Mouse (Mus musculus) heart, postnatal 0 days (tissue): ENCODE measurements at regions not wholly inside any gene's neighbourhood (a gene's known extent, or its start where the extent isn't known, plus 50 kb on each side); places are given as distances from the start of the nearest gene placed in this dataset.

Source experiments
- ATAC-seq: fragments of 200-750 bp; cut with Nextera tagmentation; 2 replicates; pipeline ENCODE4 v1.8.0; 2017; ENCODE audit warnings: low read depth, moderate number of reproducible peaks, moderate library complexity; ENCODE audit not compliant: insufficient read depth
- DNase-seq: peaks from one replicate; pipeline ENCODE4 v3.0.0-alpha.2; 2016; ENCODE audit warnings: low spot score
- H3K27ac ChIP-seq: fragments of 300-500 bp; sonication (generic); 2 replicates; pipeline ENCODE4 v1.5.1; 2014; ENCODE audit warnings: low read depth, mild to moderate bottlenecking
- H3K27me3 ChIP-seq: fragments of 300-500 bp; sonication (generic); 2 replicates; pipeline ENCODE4 v1.6.1; 2014; ENCODE audit warnings: low read length, mixed read lengths; ENCODE audit not compliant: control insufficient read depth, insufficient read depth
- H3K36me3 ChIP-seq: fragments of 300-500 bp; sonication (generic); replicated peaks from 2 replicates; pipeline ENCODE4 v1.6.1; 2014; ENCODE audit warnings: low read length, mixed read lengths; ENCODE audit not compliant: control insufficient read depth, insufficient read depth
- H3K4me1 ChIP-seq: fragments of 300-500 bp; sonication (generic); 2 replicates; pipeline ENCODE4 v1.6.1; 2014; ENCODE audit warnings: antibody characterized with exemption; ENCODE audit not compliant: control insufficient read depth, insufficient read depth
- H3K4me2 ChIP-seq: fragments of 300-500 bp; sonication (generic); 2 replicates; pipeline ENCODE4 v1.6.1; 2014; ENCODE audit warnings: low read depth, mild to moderate bottlenecking, low read length, moderate library complexity
- H3K4me3 ChIP-seq: fragments of 300-500 bp; sonication (generic); 2 replicates; pipeline ENCODE4 v1.5.1; 2014; ENCODE audit warnings: low read depth, low read length
- H3K9ac ChIP-seq: fragments of 300-500 bp; sonication (generic); replicated peaks from 2 replicates; pipeline ENCODE4 v1.6.1; 2014; ENCODE audit warnings: low read depth, low read length, mixed read lengths
- H3K9me3 ChIP-seq: fragments of 300-500 bp; sonication (generic); replicated peaks from 2 replicates; pipeline ENCODE4 v1.6.1; 2016; ENCODE audit warnings: low read length; ENCODE audit not compliant: control insufficient read depth
- CTCF ChIP-seq: IDR thresholded peaks from 2 replicates; pipeline ENCODE4 v1.5.1; 2016; ENCODE audit warnings: antibody characterized with exemption, control low read depth, low read depth
- EP300 ChIP-seq: IDR thresholded peaks from 2 replicates; pipeline ENCODE4 v1.6.1; 2016; ENCODE audit warnings: antibody characterized with exemption, low read depth
- WGBS: fragments of 180-500 bp; shearing (Covaris S2); extraction: QIAGEN DNeasy Blood & Tissue Kit; methylation state at CpG from one replicate; pipeline ENCODE4 v1.1.7; 2014; 5-methylcytosine and 5-hydroxymethylcytosine counted together

DNA sequence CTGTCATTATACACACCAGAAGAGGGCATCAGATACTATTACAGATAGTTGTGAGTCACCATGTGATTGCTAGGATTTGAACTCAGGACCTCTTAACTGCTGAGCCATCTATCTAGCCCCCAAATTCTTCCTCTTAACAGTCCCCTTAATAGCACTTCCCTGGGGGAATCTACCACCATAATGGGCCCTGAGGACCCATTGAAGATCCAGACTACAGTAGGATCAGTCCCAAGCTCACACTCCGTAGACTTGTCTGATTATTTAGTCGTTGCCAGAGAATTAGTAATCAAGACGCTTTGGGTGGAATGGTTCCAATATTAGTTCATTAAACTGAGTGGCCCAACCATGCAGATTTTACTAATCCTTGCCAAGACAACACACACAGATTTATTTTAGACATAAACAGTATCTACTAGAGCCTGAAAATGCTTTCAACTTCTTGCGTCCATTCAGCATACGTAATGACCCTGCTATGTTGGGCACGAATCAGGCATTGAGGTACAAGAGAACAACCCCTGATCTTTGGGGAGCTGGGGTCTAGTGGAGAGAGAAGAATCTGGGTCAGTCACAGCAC, 191.6 kb upstream of the Rad23b start:
- no peak for ATAC-seq
- WGBS = 83% methylated on average over 6 of the region's 6 CpGs
- Histone ChIP-seq H3K9ac (no peak overlapping the region), H3K36me3 (no peaks in the 10 kb centered on the region), H3K4me2 (no peak overlapping the region), H3K27ac (no peak overlapping the region), H3K4me1 (no peaks in the 10 kb centered on the region), H3K27me3 (no peaks in the 10 kb centered on the region), H3K9me3 (no peaks in the 10 kb centered on the region), H3K4me3 (no peak overlapping the region)
- TF ChIP-seq CTCF = no peak
- no peak for TF ChIP-seq EP300
- DNase-seq = no peak

- no peak overlapping the region for H3K4me3 ChIP-seq
- no peak overlapping the region for H3K27ac ChIP-seq
- H3K36me3 ChIP-seq = no peaks in the 10 kb centered on the region
- no peak for DNase-seq
- WGBS = 81% methylated on average over 6 of the region's 6 CpGs
- peaks cover 4% of the 10 kb centered on the region; the same call in 1 of the 2 replicates for H3K4me1 ChIP-seq
- H3K27me3 ChIP-seq = no peaks in the 10 kb centered on the region
- H3K9ac ChIP-seq = no peak overlapping the region
- no peaks in the 10 kb centered on the region for H3K9me3 ChIP-seq
- no peak for ATAC-seq
- TF ChIP-seq EP300 = no peak
- TF ChIP-seq CTCF = no peak
- no peak overlapping the region for H3K4me2 ChIP-seq
These were observed 183.6 kb upstream of the Rad23b start for GRCm38 (mm10) chr4:55166266-55166665.

- H3K4me2 ChIP-seq = no peak overlapping the region
- H3K9ac ChIP-seq = no peak overlapping the region
- no peaks in the 10 kb centered on the region for H3K36me3 ChIP-seq
- WGBS = 70% methylated on average over 7 of the region's 7 CpGs
- H3K9me3 ChIP-seq = no peaks in the 10 kb centered on the region
- DNase-seq = no peak
- H3K27me3 ChIP-seq = no peaks in the 10 kb centered on the region
- H3K27ac ChIP-seq = no peak overlapping the region
- ATAC-seq = no peak
- no peak for TF ChIP-seq CTCF
- TF ChIP-seq EP300 = no peak
- H3K4me1 ChIP-seq = peaks cover 4% of the 10 kb centered on the region; the same call in 1 of the 2 replicates
- H3K4me3 ChIP-seq = no peak overlapping the region
These were observed 180.8 kb upstream of the Rad23b start for GRCm38 (mm10) chr4:55169063-55169462.

GRCm38 (mm10) chr4:55172334-55172891, 177.4 kb upstream of the Rad23b start:
- Histone ChIP-seq H3K4me3 (no peak overlapping the region), H3K4me2 (no peak overlapping the region), H3K27me3 (no peaks in the 10 kb centered on the region), H3K9me3 (no peaks in the 10 kb centered on the region), H3K27ac (peak overlapping the region; percentile 5; the same call in 1 of the 2 replicates), H3K36me3 (no peaks in the 10 kb centered on the region), H3K4me1 (peaks cover 4% of the 10 kb centered on the region; the same call in 1 of the 2 replicates), H3K9ac (no peak overlapping the region)
- DNase-seq = peak; percentile 61
- peak; percentile 84 for ATAC-seq
- peak; percentile 58; the same call in 1 of the 2 replicates for TF ChIP-seq EP300
- no peak for TF ChIP-seq CTCF
- WGBS = 30% methylated on average over 6 of the region's 6 CpGs

GRCm38 (mm10) chr4:55176026-55176425, 173.8 kb upstream of the Rad23b start:
- Histone ChIP-seq H3K9ac (no peak overlapping the region), H3K4me1 (peaks cover under 1% of the 10 kb centered on the region; the same call in 1 of the 2 replicates), H3K36me3 (no peaks in the 10 kb centered on the region), H3K4me2 (no peak overlapping the region), H3K27ac (no peak overlapping the region), H3K4me3 (no peak overlapping the region), H3K9me3 (no peaks in the 10 kb centered on the region), H3K27me3 (no peaks in the 10 kb centered on the region)
- TF ChIP-seq CTCF (no peak), EP300 (no peak)
- ATAC-seq (no peak), DNase-seq (no peak)
- 82% methylated on average over 3 of the region's 3 CpGs for WGBS

- DNase-seq = no peak
- H3K36me3 ChIP-seq = no peaks in the 10 kb centered on the region
- H3K9ac ChIP-seq = no peak overlapping the region
- H3K4me3 ChIP-seq = no peak overlapping the region
- TF ChIP-seq EP300 = no peak
- no peak for TF ChIP-seq CTCF
- no peaks in the 10 kb centered on the region for H3K9me3 ChIP-seq
- no peak overlapping the region for H3K4me2 ChIP-seq
- no peaks in the 10 kb centered on the region for H3K27me3 ChIP-seq
- 73% methylated on average over 2 of the region's 2 CpGs for WGBS
- ATAC-seq = no peak
- H3K27ac ChIP-seq = no peak overlapping the region
- no peaks in the 10 kb centered on the region for H3K4me1 ChIP-seq
These were observed 170.4 kb upstream of the Rad23b start for GRCm38 (mm10) chr4:55179456-55179855.
